Mouse (Mus musculus): Measurements from ENCODE around the gene Prss16.

Gene Prss16

GRCm38 (mm10) chr13:22007872-22008271, 1.7 kb downstream of the Prss16 start:
- no peak for DNase-seq (ENCODE audit: low read depth in 1 of 2, low spot score in 2 of 2)

DNA sequence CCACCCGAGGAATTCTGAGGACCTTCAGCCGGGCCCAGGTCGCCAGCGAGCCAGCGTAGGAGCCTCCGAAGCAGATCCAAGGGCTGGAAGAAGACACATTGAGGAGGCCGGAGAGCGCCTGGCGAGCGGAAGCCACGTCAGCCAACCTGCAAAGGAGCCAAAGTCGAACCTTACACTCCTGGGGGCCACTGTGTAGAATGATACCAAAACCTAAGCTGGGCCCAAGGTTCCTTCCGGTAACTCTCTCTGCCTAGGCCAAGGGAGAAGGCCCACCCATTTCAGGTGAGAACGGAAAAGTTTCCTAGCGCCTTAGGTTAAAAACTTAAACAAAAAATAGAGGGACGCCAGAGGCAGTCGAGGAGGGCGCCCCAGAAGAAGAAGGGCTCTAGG, 2.4 kb downstream of the Prss16 start:
- no peak for DNase-seq (ENCODE audit: low read depth in 1 of 2, low spot score in 2 of 2)

- DNase-seq (ENCODE audit: low read depth in 1 of 2, low spot score in 2 of 2), result no peak
Observed at GRCm38 (mm10) chr13:22006334-22007120, 3.0 kb downstream of the Prss16 start.

GRCm38 (mm10) chr13:22005605-22006333, 3.8 kb downstream of the Prss16 start:
- DNase-seq (ENCODE audit: low read depth in 1 of 2, low spot score in 2 of 2), result no peak

DNA sequence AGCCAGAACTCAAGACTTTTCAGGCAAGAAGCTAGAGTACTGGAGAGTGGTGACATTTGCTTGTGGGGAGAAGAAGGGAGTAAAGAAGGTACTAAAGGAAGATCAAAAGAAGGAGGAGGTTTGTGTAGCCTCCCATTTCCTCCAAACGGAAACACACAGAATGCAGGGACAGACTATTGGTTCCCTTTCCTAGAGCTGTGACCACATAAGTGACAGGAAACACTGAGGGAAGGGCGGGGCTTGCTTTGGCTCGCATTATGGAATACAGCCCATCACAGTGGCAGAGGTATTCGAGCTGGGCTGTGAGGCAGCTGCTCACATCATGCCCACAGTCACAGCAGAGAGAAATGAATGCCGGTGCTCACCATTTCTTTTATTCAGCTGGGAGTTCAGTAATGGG, 7.7 kb downstream of the Prss16 start:
- DNase-seq (ENCODE audit: low read depth in 1 of 2, low spot score in 2 of 2), result no peak

DNA sequence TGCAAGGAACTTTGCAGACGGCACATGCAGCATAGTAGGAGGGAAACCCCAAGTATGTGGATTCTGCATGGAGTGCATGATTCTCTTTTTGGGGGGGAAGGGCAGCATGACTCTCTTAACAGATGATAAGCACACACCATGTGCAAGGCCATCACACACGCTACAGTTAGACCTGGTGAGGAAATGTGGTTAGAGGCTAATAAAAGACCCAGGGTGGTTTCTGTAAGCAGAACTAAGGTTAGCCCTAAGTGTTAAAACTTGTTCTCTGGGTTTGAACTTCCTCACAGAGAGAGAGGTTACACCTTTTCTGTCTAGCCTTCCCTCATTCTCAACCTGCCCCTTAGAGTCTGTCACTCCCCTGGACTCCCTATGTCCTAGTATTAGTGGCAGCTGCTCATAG, 8.2 kb downstream of the Prss16 start:
- DNase-seq (ENCODE audit: low read depth in 1 of 2, low spot score in 2 of 2), result no peak

GRCm38 (mm10) chr13:21999147-21999546, 10.4 kb downstream of the Prss16 start:
- no peak for DNase-seq (ENCODE audit: low read depth in 1 of 2, low spot score in 2 of 2)

- DNase-seq (ENCODE audit: low read depth in 1 of 2, low spot score in 2 of 2), result no peak
Observed at GRCm38 (mm10) chr13:21998412-21998811, 11.1 kb downstream of the Prss16 start.

DNA sequence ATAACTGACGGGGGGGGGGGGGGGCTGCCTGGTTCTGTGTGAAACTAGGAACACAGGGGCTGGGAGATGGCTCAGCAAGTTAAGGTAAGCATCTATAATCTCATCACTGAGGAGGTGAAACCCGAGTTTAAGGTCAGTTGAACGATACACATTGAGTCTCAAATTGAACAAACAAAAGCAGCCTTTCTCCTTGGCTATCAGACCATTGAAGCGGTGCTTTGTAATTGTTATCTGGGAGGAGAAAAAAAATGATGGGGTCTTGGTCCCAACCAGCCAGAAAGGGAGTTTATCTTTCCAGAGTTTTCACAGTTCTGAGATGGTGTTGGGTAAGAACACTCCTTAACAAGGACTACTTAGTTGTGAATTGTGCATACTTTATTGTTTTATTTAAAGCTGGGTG, 11.7 kb downstream of the Prss16 start:
- no peak for DNase-seq (ENCODE audit: low read depth in 1 of 2, low spot score in 2 of 2)

GRCm38 (mm10) chr13:21997201-21997820, 12.2 kb downstream of the Prss16 start:
- DNase-seq (ENCODE audit: low read depth in 1 of 2, low spot score in 2 of 2), result no peak

DNA sequence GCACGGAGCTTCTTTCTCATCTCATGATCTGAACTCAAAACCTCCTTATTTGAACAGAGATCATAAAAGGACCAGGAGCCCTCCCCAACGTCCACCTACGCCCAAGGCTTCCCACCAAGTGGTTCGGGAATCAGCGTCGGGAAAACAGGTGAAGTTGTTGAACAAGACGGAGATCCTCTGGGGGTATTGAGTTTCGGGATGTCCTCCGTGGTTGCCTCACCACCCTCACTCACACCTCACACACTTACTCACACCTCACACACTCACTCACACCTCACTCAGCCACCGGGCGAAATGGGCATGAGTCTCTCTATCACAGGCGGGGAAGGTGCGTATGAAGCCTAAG, 12.7 kb downstream of the Prss16 start:
- no peak for DNase-seq (ENCODE audit: low read depth in 1 of 2, low spot score in 2 of 2)

GRCm38 (mm10) chr13:21996101-21996839, 13.3 kb downstream of the Prss16 start:
- DNase-seq (ENCODE audit: low read depth in 1 of 2, low spot score in 2 of 2), result no peak

DNA sequence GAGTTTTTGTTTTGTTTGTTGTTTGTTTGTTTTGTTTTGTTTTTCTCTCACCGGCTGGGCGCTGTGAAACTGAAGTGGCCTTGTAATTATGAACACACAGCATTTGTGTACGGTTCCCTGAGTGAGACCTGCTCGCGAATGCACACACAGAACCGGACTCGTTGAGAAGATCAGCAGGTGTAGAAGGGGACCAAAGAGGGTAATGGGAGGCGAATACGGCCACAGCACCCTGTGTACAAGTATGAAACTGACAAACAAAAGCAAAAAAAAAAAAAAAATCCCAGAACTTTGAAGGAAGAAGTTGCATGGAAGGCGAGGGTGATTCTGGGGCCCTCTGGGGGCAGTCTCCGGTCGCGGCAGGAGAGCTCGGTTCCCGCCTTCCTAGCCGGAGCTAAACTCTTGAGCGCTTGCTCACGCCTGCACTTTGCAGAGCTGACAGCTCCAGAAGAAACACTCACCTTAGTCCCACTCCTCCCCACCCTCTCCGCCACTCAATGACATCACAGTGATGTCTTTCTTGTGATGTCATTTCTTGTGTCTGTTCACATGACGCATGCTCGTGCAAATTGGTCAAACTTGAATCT, 14.1 kb downstream of the Prss16 start:
- DNase-seq (ENCODE audit: low read depth in 1 of 2, low spot score in 2 of 2), result no peak

DNA sequence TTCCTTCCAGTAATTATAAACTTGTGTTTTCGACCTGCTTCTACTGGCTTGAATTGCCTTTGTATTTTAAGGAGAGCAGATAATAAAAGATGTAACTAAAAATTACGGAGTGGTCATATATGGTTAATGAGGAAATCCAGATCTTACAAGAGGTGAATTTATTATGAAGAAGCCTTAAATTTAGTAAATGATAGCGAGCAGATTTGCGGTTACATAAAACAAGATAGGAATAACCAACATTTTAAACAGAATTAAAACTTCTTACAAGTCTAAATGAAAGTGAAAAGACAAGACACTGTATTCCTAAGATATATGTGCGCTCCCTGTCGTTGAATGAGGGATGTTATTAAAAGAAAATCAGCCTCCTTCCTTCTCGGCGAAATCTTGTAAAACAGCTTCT, 14.6 kb downstream of the Prss16 start:
- no peak for DNase-seq (ENCODE audit: low read depth in 1 of 2, low spot score in 2 of 2)

DNA sequence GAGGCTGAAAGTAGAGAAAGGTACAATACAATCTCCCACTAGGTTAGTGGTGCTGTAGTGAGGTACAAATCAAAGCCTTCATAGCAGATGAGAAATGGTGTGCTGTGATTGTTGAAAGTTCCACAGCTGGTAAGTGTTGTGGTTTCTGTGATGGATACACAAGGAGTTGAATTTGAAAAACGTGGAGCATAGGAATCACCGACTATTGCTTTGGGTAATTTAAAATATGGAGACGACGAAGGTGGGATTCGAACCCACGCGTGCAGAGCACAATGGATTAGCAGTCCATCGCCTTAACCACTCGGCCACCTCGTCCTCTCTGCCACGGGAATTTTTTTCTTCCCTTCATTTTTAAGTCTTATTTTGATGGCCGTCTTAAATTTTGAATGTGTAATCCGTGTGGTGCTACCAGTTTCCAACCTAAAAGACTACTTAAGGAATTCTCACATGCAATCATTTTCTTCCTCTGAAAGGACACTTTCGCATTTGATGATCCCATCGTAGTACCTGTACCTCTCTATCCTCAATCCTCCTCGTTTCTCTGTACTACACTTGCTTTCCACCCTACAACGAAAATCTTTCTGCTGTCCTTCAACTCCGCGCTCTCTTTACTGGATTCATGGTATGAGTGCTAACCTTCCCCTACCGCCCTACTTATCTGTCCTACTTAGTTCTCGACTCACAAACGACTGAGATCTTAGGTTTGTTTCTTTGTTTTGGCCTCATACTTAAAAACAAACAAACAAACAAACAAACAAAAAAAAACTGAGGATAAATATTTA, 15.4 kb downstream of the Prss16 start:
- DNase-seq (ENCODE audit: low read depth in 1 of 2, low spot score in 2 of 2), result no peak

DNA sequence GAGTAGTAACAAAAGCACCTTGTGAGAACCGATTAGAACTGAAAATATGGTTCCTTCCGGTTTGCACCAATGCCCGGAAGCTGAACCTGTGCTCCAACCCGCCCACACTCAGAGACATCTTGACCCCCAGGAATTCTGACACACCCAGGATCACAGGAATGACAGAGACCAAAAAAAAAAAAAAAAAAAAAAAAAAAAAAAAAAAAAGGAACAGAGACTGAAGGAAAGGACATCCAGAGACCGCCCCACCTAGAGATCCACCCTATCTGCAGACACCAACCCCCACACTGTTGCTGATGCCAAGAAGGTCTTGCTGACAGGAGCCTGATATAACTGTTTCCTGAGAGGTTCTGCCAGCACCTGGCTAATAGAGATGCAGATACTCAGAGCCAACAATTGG, 17.0 kb downstream of the Prss16 start:
- no peak for DNase-seq (ENCODE audit: low read depth in 1 of 2, low spot score in 2 of 2)

- no peak for DNase-seq (ENCODE audit: low read depth in 1 of 2, low spot score in 2 of 2)
Observed at GRCm38 (mm10) chr13:21984486-21984885, 25.1 kb downstream of the Prss16 start.

DNA sequence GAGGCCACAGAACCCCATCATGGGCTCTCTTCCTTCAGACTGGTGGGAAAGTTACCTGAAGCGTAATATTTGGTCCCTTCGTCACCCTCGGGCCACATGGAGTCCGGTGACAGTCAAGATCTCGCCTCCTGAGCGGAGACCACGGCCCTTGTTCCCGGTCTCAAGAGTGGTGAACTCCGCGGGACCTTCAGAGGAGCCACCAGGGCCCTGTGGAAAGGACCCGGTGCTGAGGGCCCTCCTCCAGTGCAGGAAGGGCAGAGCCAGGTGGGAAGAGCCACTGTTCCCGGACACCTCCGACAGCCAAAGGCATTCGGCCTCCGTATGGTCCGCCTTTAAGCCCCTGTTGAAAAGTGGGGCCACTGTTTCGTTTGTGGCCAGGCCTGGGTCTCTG, 27.7 kb downstream of the Prss16 start:
- DNase-seq (ENCODE audit: low read depth in 1 of 2, low spot score in 2 of 2), result no peak

DNA sequence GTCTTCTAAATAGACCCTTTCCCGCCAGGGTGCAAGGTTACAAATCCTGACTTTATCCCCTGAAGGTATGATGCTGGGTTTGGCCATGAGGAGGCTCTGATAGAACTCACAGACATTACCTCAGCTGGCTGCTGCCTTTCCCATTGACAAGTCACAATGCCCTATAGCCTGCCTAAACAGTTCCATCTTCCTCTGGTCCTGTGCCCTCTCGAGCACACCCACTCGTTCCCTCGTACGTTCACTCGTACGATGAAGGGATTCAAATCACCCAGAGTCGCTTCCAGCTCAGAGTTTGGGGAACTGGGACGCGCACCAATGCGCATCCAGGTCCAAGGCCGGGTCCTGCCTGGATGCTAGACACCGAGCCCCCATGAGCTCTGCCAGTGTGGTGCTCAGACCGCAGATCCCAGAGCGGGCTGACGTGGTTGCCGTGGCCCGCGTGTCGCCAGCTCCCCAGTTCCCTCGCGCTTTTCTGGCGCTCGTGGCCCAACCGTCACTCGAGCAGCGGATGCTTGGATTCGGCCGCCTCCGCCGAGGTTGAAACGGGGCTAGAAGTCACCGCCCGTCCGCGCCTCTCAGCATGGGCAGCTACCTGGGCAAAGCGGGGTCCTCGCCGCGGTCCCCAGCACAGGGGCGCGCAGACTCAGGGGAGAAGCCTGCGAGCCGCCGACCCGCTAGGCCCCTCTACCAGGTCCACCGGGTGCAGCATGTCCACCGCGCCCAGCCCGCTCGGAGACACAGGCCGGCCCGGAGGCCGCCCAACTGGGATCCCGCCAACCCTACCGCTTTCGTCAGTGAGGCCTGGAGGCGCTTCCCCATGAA, 28.4 kb downstream of the Prss16 start, which contains the start of gene Pom121l2:
TSS of gene Pom121l2 (plus strand) at position 214 of the 822 bp plus-strand sequence.
- no peak for DNase-seq (ENCODE audit: low read depth in 1 of 2, low spot score in 2 of 2)
